Mouse (Mus musculus): ENCODE data around the gene Prc1.

Prc1 gene

GRCm38 (mm10) chr7:80294062-80294763 lies at the start of gene Prc1:
Gene Prc1 (plus strand): TSS chr7:80294450.
- DNase-seq (ENCODE audit: extremely low spot score) = peak; percentile 100

GRCm38 (mm10) chr7:80244851-80245250 lies 49.4 kb upstream of the Prc1 start:
- DNase-seq (ENCODE audit: extremely low spot score) = no peak

- peak; percentile 97 for DNase-seq (ENCODE audit: extremely low spot score)
Observed at GRCm38 (mm10) chr7:80246148-80246721, 48.0 kb upstream of the Prc1 start, which contains the start of gene Ttll13. Gene Ttll13 (plus strand): TSS chr7:80246376.

GRCm38 (mm10) chr7:80246859-80247258 lies 47.4 kb upstream of the Prc1 start:
- DNase-seq (ENCODE audit: extremely low spot score) = no peak

- no peak for DNase-seq (ENCODE audit: extremely low spot score)
Observed at GRCm38 (mm10) chr7:80252437-80252836, 41.8 kb upstream of the Prc1 start.

- no peak for DNase-seq (ENCODE audit: extremely low spot score)
Observed at GRCm38 (mm10) chr7:80252886-80253285, 41.4 kb upstream of the Prc1 start.

GRCm38 (mm10) chr7:80255981-80256380 lies 38.3 kb upstream of the Prc1 start:
- DNase-seq (ENCODE audit: extremely low spot score) = no peak

- DNase-seq (ENCODE audit: extremely low spot score) = no peak
Observed at GRCm38 (mm10) chr7:80257706-80258105, 36.5 kb upstream of the Prc1 start.

- peak; percentile 83 for DNase-seq (ENCODE audit: extremely low spot score)
Observed at GRCm38 (mm10) chr7:80260625-80261371, 33.5 kb upstream of the Prc1 start, which contains the start of gene Ngrn. Gene Ngrn (plus strand): TSS chr7:80261215.

GRCm38 (mm10) chr7:80261372-80261990 lies 32.8 kb upstream of the Prc1 start:
- DNase-seq (ENCODE audit: extremely low spot score) = no peak

GRCm38 (mm10) chr7:80264606-80265005 lies 29.6 kb upstream of the Prc1 start:
- no peak for DNase-seq (ENCODE audit: extremely low spot score)

GRCm38 (mm10) chr7:80267764-80268163 lies 26.5 kb upstream of the Prc1 start:
- no peak for DNase-seq (ENCODE audit: extremely low spot score)

GRCm38 (mm10) chr7:80268897-80269750 lies 25.1 kb upstream of the Prc1 start, which contains the start of gene Vps33b:
Gene Vps33b (plus strand): TSS chr7:80269649.
- DNase-seq (ENCODE audit: extremely low spot score) = peak; percentile 92

- no peak for DNase-seq (ENCODE audit: extremely low spot score)
Observed at GRCm38 (mm10) chr7:80269751-80270255, 24.4 kb upstream of the Prc1 start.

GRCm38 (mm10) chr7:80273456-80273855 lies 20.8 kb upstream of the Prc1 start:
- DNase-seq (ENCODE audit: extremely low spot score) = no peak

GRCm38 (mm10) chr7:80276374-80276773 lies 17.9 kb upstream of the Prc1 start:
- DNase-seq (ENCODE audit: extremely low spot score) = no peak

- DNase-seq (ENCODE audit: extremely low spot score) = no peak
Observed at GRCm38 (mm10) chr7:80280032-80280431, 14.2 kb upstream of the Prc1 start.

- no peak for DNase-seq (ENCODE audit: extremely low spot score)
Observed at GRCm38 (mm10) chr7:80280998-80281397, 13.3 kb upstream of the Prc1 start.

- DNase-seq (ENCODE audit: extremely low spot score) = no peak
Observed at GRCm38 (mm10) chr7:80281646-80282045, 12.6 kb upstream of the Prc1 start.

GRCm38 (mm10) chr7:80283226-80283918 lies 10.9 kb upstream of the Prc1 start:
- DNase-seq (ENCODE audit: extremely low spot score) = no peak
